Mouse (Mus musculus) limb, embryonic 12.5 days (tissue): ENCODE data around the gene Pax7. TPM values are rescaled to one million over a fixed set of nuclear protein-coding genes. Genes with fewer than 3 reads are reported as not detected.
A peak's percentile ranks its signal among the peaks of the same experiment; 100 is the strongest.

Experiments
- ATAC-seq: fragments of 200-750 bp; cut with Nextera tagmentation; 2 replicates; pipeline ENCODE4 v1.8.0; 2017; ENCODE audit warnings: low read depth, moderate TSS enrichment; ENCODE audit not compliant: insufficient number of reproducible peaks, insufficient read depth, low FRiP score, low TSS enrichment
- H3K27ac ChIP-seq: fragments of 300-500 bp; sonication (generic); 2 replicates; pipeline ENCODE4 v1.5.1; 2016; ENCODE audit warnings: mild to moderate bottlenecking, moderate library complexity
- H3K27me3 ChIP-seq: fragments of 300-500 bp; sonication (generic); 2 replicates; pipeline ENCODE4 v1.6.1; 2016; ENCODE audit warnings: mild to moderate bottlenecking, moderate library complexity
- H3K36me3 ChIP-seq: fragments of 300-500 bp; sonication (generic); 2 replicates; pipeline ENCODE4 v1.6.1; 2016; ENCODE audit warnings: mild to moderate bottlenecking, moderate library complexity
- H3K4me1 ChIP-seq: fragments of 300-500 bp; sonication (generic); replicated peaks from 2 replicates; pipeline ENCODE4 v1.6.1; 2016
- H3K4me2 ChIP-seq: fragments of 300-500 bp; sonication (generic); 2 replicates; pipeline ENCODE4 v1.6.1; 2016; ENCODE audit warnings: mild to moderate bottlenecking, moderate library complexity
- H3K4me3 ChIP-seq: fragments of 300-500 bp; sonication (generic); replicated peaks from 2 replicates; pipeline ENCODE4 v1.5.1; 2016; ENCODE audit warnings: mild to moderate bottlenecking
- H3K9ac ChIP-seq: fragments of 300-500 bp; sonication (generic); replicated peaks from 2 replicates; pipeline ENCODE4 v1.6.1; 2016; ENCODE audit warnings: mild to moderate bottlenecking, moderate library complexity
- H3K9me3 ChIP-seq: fragments of 300-500 bp; sonication (generic); 2 replicates; pipeline ENCODE4 v1.6.1; 2016; ENCODE audit warnings: mild to moderate bottlenecking, moderate library complexity
- WGBS: fragments of 180-500 bp; shearing (Covaris S2); methylation state at CpG from one replicate; pipeline ENCODE4 v1.1.7; 2016; 5-methylcytosine and 5-hydroxymethylcytosine counted together
- polyA plus RNA-seq: library from polyadenylated mRNA; unstranded; fragments of >200 nt; fragmentation: Nextera tagmentation; extraction: Ambion mirVana; gene quantifications from 2 replicates; pipeline ENCODE4 v1.2.1, GENCODE M21; 2016

Pax7 gene
- polyA plus RNA-seq, 1 experiment from 2014 or later, result 0.40 TPM

DNA sequence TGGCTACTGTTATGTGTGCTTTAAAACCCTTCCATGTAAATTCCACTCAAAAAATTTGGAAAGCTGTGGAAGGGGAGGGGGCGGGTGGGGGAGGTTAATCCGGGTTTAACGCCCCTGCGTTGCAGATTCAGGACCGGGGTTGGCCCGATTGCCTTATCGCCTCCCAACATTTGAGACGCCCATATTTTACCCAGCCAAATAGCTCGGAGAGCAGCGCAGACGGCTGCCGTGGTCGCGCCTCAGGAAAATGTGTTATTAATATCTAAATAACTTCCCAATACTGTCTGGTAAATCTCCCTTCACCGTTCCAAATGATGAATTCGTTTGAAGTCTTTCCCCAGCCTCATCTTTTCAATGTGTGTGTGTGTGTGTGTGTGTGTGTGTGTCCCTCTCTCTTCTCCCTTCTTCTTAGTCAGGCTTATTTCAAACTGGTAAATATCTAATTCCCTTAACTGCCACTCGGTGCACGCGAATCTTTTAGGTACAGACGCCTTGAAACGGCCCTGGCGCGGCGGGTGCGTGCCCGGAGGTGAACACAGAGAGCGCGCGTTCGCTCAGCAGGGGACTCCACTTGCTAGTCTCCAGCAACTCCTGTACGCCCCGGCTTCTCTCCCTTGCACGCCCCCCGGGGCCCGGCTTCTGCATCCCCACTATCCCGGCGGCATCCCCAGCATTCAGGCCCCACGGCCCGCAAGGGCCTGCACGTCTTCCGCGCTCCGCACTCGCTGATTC lies 10.0 kb downstream of the Pax7 start:
- Histone ChIP-seq H3K9me3 (no peaks in the 10 kb centered on the region), H3K27me3 (peaks cover 100% of the 10 kb centered on the region), H3K4me2 (peak overlapping the region; percentile 23), H3K36me3 (no peaks in the 10 kb centered on the region), H3K9ac (no peak overlapping the region), H3K27ac (no peak overlapping the region), H3K4me1 (peaks cover 54% of the 10 kb centered on the region), H3K4me3 (no peak overlapping the region)
- under 1% methylated on average over 44 of the region's 44 CpGs for WGBS
- no peak for ATAC-seq

DNA sequence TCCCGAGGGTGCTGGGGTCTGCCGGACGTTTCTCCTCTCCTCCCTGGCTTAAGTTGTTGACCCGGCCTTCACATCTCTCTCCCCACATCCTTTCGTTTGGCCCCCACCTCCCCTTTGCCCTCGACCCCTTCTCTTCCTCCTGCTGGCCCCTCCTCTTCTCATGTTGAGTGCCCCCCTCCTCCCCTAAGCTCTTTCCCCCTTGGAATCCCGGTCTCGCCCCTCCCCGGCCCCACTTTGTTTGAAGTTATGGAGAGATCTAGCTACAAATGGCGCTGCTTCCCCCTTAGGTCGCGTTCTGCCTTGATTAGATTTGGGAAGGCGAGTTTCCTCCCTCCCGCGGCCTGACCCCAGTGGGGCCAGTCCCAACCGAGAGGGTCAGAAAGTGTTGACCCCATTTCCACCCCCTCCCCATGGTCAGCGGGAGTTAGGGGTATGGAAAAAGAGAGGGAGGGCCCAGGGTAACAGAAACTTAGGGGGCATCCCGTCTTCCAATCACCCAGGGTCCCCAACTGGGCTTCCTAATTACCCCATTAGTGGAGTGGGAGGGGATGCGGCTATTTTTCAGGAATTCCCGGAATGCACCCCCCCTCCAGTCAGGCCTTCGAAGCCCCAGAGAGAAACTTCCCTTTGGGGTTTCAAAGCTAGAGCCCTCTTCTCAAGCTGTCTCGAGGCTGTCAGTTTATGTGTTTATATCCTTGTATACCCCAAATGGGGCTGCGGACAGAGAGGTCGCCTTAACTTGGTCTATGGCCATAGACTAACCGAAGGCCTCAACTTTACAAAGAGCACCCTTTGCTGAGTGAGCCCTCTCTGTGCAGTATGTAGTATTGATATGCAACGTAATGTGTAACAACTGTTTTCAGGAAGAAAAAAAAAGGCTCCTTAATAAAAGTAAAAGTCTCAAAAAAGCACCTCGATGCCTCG lies 10.9 kb downstream of the Pax7 start:
- Histone ChIP-seq H3K9ac (no peak overlapping the region), H3K27ac (no peak overlapping the region), H3K4me2 (0 out of 2 replicates have a peak overlapping the region, but pooled peaks have one; percentile 48), H3K4me1 (peaks cover 58% of the 10 kb centered on the region), H3K36me3 (no peaks in the 10 kb centered on the region), H3K9me3 (no peaks in the 10 kb centered on the region), H3K4me3 (peak overlapping the region; percentile 30; the same call in 1 of the 2 replicates), H3K27me3 (peaks cover 100% of the 10 kb centered on the region)
- 2% methylated on average over 28 of the region's 28 CpGs for WGBS
- ATAC-seq, result no peak

DNA sequence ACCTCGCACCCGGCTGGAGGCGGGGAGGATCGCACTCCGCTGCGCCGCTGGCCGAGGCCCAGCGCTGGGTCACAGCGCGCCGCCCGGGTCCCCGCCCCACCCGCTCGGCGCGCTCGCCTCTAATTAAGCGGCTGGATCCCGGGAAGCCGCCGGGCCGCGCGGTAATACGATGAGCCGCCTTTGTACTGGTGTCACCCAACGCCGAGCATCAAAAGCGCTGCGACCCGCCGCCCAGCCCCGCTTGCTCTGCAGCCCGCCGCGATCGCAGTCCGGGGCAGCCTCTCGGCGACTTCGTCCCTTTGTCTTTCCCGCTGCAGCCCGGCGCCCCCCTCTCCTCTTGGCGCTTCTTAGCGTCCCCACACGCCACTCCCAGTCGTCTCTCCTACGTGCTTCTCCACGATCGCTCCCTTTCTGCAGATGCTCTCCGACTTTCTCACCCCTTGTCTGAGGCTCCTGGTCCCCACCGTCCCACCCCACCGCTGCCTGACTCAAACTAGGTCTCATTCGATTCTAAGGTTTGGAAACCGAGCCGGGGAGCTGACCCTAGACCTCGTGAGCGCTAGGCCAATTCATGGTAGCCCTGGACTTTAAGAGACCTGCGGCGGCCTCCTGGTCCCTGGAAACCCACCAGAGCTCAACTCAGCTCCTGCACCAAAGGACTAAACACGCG lies 11.7 kb downstream of the Pax7 start:
- WGBS, result under 1% methylated on average over 62 of the region's 65 CpGs
- Histone ChIP-seq H3K36me3 (no peaks in the 10 kb centered on the region), H3K9ac (peak overlapping the region; percentile 34), H3K4me1 (peaks cover 62% of the 10 kb centered on the region), H3K4me2 (peak overlapping the region; percentile 48), H3K27ac (no peak overlapping the region), H3K9me3 (no peaks in the 10 kb centered on the region), H3K4me3 (peak overlapping the region; percentile 30), H3K27me3 (peaks cover 100% of the 10 kb centered on the region)
- no peak for ATAC-seq

DNA sequence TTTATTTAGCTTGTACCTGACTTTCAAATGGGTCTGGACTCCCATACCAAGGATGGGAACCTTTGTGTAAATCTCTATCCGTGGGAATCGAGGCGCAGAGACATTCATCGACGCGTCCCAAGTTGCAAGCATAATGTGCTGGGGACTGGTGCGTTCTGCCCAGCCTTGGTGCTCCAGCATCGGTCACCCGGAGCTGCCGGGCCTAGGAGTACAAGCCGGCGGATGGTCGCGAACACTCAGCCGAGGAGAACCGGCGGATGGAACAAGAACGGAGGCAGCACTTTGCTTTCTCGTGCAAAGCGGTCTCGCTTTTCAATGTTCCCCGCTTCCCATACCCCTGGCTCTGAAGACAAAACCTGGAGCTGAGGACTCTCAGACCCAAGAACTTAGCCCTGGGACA lies 12.3 kb downstream of the Pax7 start:
- Histone ChIP-seq H3K27ac (no peak overlapping the region), H3K4me2 (peak overlapping the region; percentile 48), H3K9me3 (no peaks in the 10 kb centered on the region), H3K36me3 (no peaks in the 10 kb centered on the region), H3K4me1 (peaks cover 62% of the 10 kb centered on the region), H3K27me3 (peaks cover 100% of the 10 kb centered on the region), H3K4me3 (peak overlapping the region; percentile 30), H3K9ac (no peak overlapping the region)
- 1% methylated on average over 22 of the region's 22 CpGs for WGBS
- no peak for ATAC-seq

DNA sequence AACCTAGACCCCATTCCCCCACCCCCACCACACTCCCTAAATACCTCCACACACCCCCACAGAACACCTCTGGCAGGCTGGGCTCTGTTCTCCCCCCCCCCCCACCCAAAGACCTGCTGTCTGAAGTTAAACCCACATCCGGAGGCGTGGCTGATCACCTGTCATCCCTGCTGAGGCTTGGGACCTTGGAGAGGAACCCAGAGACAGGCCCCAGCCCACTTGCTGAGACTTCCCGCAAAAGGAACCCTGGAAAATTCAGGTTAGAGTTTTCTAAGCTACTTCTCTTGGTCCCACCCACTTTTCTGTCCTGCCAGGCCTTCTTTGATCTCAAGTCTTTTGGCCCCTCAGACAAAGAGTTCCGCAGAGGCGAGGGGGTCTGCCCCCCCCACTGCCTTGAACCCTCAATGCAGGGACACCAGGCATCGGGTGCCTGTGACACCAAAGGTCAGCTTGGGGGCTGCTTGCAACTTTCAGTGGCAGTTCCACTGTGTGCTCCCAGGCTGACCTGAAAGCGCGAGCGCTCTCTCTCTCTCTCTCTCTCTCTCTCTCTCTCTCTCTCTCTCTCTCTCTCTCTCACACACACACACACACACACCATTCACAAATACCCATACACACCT lies 13.8 kb downstream of the Pax7 start:
- no peak overlapping the region for H3K4me2 ChIP-seq
- H3K4me3 ChIP-seq, result no peak overlapping the region
- no peaks in the 10 kb centered on the region for H3K36me3 ChIP-seq
- WGBS, result 2% methylated on average over 9 of the region's 9 CpGs
- peaks cover 53% of the 10 kb centered on the region for H3K4me1 ChIP-seq
- no peak for ATAC-seq
- H3K9ac ChIP-seq, result no peak overlapping the region
- H3K27ac ChIP-seq, result no peak overlapping the region
- H3K27me3 ChIP-seq, result peaks cover 99% of the 10 kb centered on the region
- peaks cover 4% of the 10 kb centered on the region; the same call in 1 of the 2 replicates for H3K9me3 ChIP-seq

DNA sequence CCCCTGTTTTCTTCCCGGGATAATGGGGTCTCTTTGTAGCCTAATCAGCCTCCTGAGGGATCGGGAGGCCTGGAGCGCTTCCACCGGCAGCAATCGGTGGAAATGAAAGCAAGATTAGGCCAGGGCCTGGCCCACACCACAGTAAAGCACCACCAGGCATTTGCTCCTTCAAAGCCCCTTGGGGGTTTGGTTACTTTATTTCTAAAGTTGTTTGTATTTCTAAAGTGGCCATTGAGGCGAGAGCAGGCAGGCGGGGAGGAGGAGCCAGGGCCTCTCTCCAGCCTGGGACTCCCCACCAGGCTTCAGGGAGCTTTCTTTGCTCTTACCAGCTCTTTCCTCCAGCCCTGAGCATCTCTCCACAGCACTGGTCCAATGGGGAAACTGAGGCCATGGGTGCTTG lies 15.2 kb downstream of the Pax7 start:
- peaks cover 4% of the 10 kb centered on the region; the same call in 1 of the 2 replicates for H3K9me3 ChIP-seq
- peak overlapping the region; percentile 8 for H3K4me2 ChIP-seq
- no peaks in the 10 kb centered on the region for H3K36me3 ChIP-seq
- H3K9ac ChIP-seq, result no peak overlapping the region
- 2% methylated on average over 7 of the region's 7 CpGs for WGBS
- H3K4me1 ChIP-seq, result peaks cover 45% of the 10 kb centered on the region
- no peak overlapping the region for H3K27ac ChIP-seq
- ATAC-seq, result peak; percentile 52; the same call in 1 of the 2 replicates
- no peak overlapping the region for H3K4me3 ChIP-seq
- peaks cover 99% of the 10 kb centered on the region for H3K27me3 ChIP-seq

DNA sequence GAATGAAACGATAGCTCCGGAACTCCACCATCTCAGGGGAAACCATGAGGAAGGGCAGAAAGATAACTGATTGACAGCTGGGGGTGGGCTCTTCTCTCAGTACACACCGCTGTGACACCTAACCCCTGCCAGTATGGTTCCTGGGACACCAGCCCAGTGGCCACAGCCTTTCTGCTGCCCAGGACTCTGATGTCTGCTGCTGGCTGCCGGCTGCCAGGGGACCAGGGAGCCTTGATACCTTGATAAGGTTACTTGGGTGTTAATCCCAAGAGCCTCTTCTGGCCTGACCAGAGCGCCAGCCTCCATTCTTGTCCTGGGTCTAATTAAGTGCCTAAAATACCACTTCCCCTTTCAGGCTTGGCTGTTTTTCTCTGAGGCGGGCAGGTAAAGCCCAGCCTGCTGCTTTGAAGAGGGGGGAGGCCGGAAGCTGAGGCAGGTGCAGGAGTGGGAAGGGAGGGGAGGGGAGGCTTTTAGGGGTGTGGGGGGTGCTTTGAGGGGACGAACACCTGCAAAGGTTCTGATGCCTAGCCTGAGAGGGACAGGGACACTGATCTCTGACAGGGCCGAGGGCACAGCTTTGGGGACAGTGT lies 19.9 kb downstream of the Pax7 start:
- 10% methylated on average over 9 of the region's 9 CpGs for WGBS

DNA sequence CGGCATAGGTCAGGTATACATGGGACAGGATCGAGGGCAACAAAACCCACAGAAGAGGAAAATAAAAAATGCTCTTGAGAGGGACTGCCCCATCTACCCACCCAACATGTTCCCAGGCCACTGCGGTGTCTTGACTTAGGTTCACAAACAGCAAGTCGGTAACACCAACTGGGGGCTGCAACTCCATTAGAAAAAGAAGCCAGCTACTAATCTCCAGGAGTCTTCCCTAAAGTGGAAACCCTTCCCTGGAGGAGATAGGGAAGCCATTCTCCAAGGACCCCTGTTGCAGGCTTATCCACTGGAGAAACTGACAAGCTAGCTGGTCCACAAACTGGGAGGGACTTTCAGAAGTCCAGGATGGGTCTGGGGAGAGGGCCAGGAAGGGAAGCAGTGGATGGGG lies 21.4 kb downstream of the Pax7 start:
- Histone ChIP-seq H3K27me3 (peaks cover 95% of the 10 kb centered on the region), H3K4me1 (peaks cover 42% of the 10 kb centered on the region), H3K9me3 (peaks cover 4% of the 10 kb centered on the region; the same call in 1 of the 2 replicates), H3K36me3 (no peaks in the 10 kb centered on the region), H3K27ac (no peak overlapping the region), H3K4me2 (no peak overlapping the region), H3K4me3 (no peak overlapping the region), H3K9ac (no peak overlapping the region)
- WGBS, result 54% methylated on average over 4 of the region's 4 CpGs
- ATAC-seq, result no peak

More for the DNA sequence above, 19.9 kb downstream of the Pax7 start:
- peaks cover 98% of the 10 kb centered on the region for H3K27me3 ChIP-seq
- ATAC-seq, result no peak
- H3K36me3 ChIP-seq, result no peaks in the 10 kb centered on the region
- no peak overlapping the region for H3K4me2 ChIP-seq
- no peak overlapping the region for H3K4me3 ChIP-seq
- H3K9me3 ChIP-seq, result peaks cover 4% of the 10 kb centered on the region; the same call in 1 of the 2 replicates
- H3K4me1 ChIP-seq, result peaks cover 45% of the 10 kb centered on the region
- H3K27ac ChIP-seq, result no peak overlapping the region
- no peak overlapping the region for H3K9ac ChIP-seq

DNA sequence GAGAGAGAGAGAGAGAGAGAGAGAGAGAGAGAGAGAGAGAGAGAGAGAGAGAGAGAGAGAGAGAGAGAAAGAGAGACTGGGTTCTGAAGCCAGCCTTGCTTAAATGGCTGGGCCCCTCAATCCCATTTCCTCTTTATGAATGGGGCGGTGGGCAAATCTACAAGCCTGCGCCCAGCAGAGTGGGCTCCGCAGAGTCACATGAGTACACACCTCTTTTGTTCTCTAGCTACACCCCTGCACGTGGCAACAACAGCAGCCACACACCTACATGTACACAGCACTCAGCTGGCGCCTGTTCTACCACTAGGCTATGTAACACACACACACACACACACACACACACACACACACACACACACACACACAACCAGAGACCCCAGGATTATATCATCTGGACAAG lies 21.9 kb downstream of the Pax7 start:
- Histone ChIP-seq H3K4me1 (peaks cover 43% of the 10 kb centered on the region), H3K27me3 (peaks cover 95% of the 10 kb centered on the region), H3K4me2 (peak overlapping the region; percentile 41), H3K36me3 (no peaks in the 10 kb centered on the region), H3K9me3 (peaks cover 4% of the 10 kb centered on the region; the same call in 1 of the 2 replicates), H3K27ac (no peak overlapping the region), H3K4me3 (no peak overlapping the region), H3K9ac (no peak overlapping the region; the same call in 1 of the 2 replicates)
- WGBS, result 50% methylated on average over 4 of the region's 5 CpGs
- no peak for ATAC-seq

DNA sequence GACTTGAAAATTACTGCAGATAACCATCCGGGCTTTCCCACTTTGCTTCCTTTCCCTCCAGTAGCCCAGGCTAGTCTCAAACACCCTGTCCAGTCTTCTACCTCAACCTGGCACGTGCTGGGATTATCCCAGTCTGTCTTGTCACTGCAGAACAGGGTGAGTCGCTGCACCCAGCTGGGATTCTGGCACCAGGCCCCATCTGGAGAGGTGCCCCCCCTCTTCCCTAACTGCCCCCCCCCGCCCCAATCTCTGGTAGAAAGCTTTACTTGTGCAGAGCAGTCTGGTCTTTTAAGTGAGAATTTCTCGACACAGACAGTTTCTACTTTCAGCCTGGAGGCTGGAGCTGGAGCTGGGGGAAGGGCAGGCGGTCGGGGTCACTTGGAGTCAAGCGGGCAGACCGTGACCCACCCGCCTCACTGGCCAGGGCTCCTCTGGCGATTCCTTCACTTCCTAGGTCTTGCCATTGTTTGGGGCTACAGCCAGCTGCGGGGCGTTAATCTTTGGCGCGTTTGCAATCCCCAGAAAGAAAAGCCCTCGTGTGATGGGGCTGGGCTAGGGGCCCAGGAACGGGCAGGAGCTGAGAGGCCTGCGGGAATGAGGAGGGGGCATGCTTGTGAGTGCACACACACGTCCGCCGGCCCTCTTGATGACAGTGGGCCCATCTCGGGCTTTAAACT lies 22.4 kb downstream of the Pax7 start:
- H3K36me3 ChIP-seq, result no peaks in the 10 kb centered on the region
- H3K4me3 ChIP-seq, result no peak overlapping the region
- no peak for ATAC-seq
- H3K4me1 ChIP-seq, result peaks cover 43% of the 10 kb centered on the region
- peaks cover 4% of the 10 kb centered on the region; the same call in 1 of the 2 replicates for H3K9me3 ChIP-seq
- H3K9ac ChIP-seq, result peak overlapping the region; percentile 27; the same call in 1 of the 2 replicates
- no peak overlapping the region for H3K27ac ChIP-seq
- peak overlapping the region; percentile 41 for H3K4me2 ChIP-seq
- peaks cover 95% of the 10 kb centered on the region for H3K27me3 ChIP-seq
- WGBS, result 3% methylated on average over 22 of the region's 22 CpGs
